Mouse (Mus musculus) megakaryocyte, embryonic 14.5 days (primary cell): ENCODE data around the gene Top1.

Source experiments
- FLI1 ChIP-seq: IDR thresholded peaks from 2 replicates; pipeline ENCODE4 v1.6.1; 2012; ENCODE audit warnings: low read length, inconsistent platforms, mixed read lengths
- GATA1 ChIP-seq: IDR thresholded peaks from 3 replicates; pipeline ENCODE4 v1.6.1; 2012; ENCODE audit warnings: mixed read lengths, low read length, inconsistent platforms, borderline replicate concordance

DNA sequence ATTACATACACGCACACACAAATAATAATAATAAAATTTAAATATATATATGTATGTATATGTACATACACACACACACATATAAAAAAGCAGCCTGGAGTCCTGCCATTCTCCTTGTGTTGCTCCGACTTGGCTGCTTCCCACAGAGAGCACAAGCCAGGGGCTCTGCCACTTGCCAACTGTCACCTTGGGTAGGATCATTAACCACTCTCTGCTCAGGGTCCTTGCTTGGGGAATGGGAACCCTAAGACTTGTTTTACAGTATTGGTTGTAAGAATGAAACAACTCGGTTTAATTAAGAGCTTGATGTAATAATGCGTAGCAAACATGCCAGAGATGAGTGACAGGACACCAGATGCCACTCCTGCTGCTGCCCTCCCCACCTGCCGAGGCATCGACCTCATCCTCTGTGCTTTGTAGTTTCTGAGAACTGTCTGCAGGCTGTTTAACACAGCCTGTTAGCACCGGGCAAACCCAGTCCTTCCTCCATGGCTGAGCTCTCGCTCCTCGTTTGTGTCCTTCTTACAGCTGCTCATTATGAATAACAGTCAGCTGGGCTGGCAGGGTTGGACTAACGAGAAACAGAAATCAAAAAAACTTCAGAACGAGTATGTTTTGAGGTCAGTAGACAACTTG lies 95.0 kb downstream of the Top1 start:
- TF ChIP-seq GATA1 (no peak), FLI1 (no peak)
